Mouse (Mus musculus) hematopoietic stem cell, adult 5-6 weeks (primary cell): Measurements from ENCODE around the gene Apbb2. TPM values are rescaled to one million over a fixed set of nuclear protein-coding genes. Genes with fewer than 3 reads are reported as not detected.

Source experiments
- ATAC-seq, 2 experiments: fragments of 125-278 bp in 1 of 2; replicated peaks in 1 of 2; 2 replicates each; pipeline ENCODE4 v1.8.0; 2016 to 2017; ENCODE audit warnings: inconsistent platforms in 2 of 2, mild to moderate bottlenecking in 2 of 2, moderate number of reproducible peaks in 2 of 2, low read depth in 1 of 2, moderate TSS enrichment in 1 of 2; ENCODE audit not compliant: low FRiP score in 2 of 2, poor library complexity in 2 of 2, severe bottlenecking in 2 of 2, insufficient read depth in 1 of 2, low TSS enrichment in 1 of 2
- total RNA-seq: library from RNA; stranded (forward); fragments of 172-1452, 232-1000 nt; gene quantifications from 2 replicates; pipeline ENCODE4 v1.2.3, GENCODE M21; 2017

Gene Apbb2
- total RNA-seq, 1 experiment from 2014 or later: 5.2 TPM

DNA sequence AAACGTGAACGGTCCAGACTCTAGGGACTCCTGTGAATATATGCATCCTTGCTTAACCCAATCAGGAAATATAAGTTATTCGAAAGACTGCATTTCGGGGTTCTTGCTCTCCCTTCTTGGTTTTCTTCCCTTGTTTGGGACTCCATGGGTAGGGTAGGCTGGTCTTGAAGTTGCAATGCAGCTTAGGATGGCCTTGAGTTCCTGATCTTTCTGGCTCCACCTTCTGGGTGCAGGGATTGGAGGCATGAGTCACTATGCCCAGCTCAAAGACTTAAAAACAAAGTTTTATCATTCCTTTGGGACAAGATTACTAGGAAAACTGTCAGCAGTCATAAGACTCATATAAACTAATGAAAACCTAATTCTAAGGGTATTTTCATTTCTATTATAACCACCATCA is 195.1 kb downstream of the Apbb2 start:
- no peak for ATAC-seq

DNA sequence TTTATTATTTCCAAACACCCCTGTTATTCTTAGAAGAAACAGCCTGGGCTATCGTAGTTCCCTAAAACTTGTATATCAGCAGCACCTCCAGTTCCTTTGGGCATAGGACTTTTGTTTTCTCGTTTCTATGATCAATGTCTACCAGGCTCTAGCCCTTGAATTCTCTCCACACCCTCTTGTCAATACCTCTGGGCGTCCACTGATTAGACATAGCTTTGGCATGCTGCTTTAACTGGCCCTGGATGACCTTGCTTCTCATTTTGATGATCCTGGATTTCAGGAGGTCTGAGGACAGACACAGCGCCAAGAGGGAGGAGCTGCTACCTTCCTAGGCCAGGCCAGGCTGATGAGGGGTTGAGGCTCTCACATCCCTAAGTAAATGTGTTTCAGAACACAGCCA is 196.6 kb downstream of the Apbb2 start:
- no peak for ATAC-seq

DNA sequence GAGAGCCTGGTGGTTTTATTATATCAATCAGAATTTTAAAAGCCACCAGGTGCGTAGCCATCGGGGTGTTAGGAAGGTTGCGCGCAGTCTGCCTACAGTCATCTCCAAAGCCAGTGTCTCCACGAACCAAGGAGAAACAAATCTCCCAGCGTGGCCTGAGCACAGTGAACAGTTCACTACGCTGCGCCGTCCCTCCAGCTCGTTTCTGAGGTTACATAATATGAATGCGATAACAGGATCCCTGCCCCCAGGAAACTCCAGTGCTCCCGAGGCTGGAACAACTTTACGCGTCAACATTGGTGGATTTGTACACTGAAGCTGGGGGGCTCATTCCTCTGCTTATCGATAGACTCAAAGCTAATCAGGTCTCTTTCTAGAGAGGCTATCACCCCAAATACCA is 197.4 kb downstream of the Apbb2 start:
- no peak for ATAC-seq

DNA sequence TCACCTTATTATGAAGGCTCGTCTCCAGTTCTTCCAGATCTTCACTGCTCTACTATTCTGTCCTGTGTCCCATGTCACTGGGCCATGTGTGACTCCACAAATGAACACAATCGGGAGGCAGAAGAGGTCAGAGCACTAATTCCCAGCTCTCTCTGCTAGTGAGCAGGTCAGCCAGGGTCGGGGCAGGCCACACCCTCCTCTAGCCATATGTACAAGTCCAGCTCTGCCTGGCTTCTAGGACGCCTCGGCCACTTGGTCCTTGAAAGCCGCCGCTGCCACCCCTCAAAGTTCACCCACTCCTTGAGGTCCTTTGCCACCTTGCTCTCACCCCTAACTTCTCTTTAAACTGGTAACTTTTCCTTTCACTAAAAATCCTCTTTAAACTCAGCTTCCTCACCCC is 198.6 kb downstream of the Apbb2 start:
- no peak for ATAC-seq

DNA sequence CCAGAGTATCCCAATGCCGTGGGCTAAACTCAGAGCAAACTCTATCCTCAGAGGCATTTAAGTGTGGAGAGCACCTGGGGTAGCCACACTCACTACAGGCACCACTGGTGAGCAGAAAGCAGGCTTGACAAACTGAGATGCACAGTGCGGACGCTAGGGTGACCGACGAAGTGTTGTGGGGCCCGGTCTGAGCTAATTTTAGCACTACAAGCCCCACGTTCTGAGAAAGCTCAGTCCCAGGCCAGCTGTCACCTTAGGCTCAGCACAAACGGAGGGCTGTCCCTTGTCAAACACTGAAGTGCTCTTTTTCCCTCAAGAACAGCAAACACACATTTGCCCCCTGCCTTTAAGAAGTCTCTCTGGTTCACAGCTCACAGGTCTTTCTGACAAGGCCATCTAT is 201.3 kb downstream of the Apbb2 start:
- no peak for ATAC-seq

DNA sequence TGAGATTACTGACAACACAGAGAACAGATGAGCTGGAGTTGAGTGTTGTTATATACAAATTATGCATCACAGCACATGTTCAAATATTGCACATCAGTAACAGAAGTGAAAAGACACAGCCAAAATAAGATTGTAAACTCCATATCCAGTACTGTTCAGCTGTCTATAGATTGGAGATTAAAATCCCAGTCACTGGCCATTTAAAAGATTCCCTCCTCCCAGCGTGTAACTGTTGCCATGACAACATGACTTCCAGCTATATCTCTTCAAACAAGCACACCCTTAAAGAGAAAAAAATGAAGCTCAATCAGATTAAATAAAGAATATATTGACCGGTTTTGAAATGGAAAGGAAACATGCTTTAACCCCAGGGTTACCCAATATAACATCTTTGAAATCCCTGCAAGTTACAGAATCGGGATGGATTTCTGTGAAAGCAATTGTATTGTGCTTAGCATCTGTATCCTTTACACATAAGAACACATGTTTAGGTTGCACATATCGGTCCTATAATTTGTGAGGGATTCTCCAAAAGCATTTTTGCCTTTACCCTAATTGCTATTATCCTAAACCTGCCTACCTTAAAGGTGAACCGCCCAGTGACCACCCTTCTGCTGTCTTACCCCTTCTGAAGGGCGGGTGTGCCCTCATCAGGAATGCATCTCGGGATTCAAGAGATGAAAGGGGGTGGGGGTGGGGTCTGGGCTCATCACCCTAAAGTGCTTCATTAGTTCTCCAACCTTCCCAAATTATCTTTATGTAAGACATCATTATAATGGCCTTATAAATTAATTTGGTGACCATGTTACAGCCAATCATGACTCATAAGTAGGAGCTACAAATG is 202.7 kb downstream of the Apbb2 start:
- ATAC-seq: no peak

DNA sequence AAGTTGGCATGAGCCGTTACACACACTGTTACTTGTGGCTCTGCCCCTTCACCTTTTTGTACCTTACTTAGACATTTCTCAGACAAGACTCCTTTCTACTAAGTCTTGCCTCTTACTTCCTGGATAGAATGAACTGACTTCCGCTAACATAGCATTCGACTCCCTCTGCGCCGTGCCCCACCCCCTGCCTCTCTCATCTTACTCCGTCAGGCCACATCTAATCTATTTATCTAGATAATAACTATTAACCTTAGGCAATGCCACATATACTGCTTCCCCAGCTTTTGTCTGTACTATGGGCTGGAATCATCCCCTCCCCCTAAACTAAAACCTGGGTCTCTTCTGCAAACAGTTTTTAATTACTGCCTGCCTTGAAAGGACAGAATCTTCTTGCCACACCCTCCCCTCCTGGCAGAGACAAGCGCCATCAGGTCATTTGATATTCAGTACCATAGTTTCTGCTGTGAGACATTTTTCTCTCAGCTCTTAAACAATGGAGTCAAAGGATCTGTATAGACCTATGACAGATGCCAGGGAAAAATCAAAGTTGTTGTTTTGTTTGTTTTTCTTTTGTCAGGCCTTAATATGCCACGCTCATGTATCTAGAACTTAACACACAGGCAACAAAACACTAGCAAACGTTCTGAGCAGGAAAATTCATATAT is 203.4 kb downstream of the Apbb2 start:
- ATAC-seq: no peak

DNA sequence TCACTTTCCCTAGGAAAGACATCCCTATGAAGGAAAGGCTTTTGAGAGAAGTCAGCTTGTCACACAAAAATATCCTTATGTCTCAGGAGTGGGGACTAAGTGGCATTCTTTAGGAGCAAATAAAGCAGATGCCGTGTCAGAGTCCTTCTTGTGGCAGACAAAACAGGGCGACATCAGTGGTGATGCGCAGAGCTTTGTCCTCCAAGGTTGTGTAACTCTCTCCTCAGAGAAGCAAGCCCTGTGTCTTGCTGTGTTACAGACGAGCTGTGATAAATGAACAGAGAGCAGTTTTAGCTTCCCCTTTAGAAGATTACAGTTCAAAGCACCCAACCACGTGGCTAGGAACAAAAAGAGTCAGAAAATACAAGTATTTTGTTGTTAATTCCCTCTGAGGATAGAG is 205.2 kb downstream of the Apbb2 start:
- ATAC-seq: no peak

DNA sequence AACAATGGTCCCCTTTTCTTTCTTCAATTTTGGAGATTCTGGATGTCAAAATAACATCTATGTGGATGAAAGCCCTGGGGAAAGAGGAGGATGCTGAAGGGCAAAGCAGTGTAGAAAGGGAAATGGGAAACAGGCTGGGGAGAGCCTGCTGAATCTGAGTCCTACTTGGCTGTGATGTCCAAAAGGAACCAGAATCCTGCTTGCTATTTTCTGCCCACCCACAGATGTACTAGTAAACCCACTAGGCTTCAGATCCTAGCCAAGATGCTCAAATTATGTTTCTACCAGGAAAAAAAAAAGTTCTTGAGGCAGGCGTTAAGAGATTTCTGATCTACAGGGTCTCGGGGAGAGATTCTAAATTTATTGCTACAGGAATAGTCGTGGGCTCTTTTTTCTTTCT is 205.8 kb downstream of the Apbb2 start:
- ATAC-seq: no peak

DNA sequence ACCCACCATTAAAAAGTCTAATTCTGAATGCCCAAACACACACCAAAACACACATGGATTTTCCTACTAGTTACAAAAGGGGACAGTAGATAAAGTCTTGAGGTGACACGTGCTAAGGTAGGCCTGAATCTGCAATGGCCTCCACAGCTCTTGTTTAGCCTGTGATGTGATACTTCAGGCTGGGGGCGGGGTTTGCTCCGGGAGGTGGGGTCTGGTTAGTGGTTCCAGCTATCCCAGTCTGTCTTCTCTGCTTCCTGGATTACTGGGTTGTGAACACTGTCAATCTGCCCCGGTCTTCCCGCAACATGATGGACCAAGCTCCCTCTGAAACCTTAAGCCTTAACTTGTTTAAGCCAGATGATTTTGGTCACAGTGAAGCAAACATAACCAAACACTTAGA is 210.0 kb downstream of the Apbb2 start:
- no peak for ATAC-seq

DNA sequence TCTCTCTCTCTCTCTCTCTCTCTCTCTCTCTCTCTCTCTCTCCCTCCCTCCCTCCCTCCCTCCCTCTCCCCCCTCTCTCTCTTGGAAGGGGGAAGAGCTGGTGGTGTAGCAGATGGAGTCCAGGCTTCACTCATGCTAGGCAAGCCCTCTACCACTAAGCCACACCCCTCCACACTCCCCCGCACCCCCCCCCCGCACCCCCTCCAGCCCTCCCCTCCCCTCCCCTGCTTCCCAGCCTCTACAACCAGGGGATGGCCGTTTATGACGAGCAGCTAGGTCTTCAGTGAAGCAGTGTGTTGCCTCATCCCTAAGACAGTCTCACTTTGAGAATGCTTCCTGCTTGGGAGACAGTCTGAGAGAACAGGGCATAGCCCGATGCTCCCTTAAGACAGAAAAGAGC is 210.6 kb downstream of the Apbb2 start:
- ATAC-seq: no peak

DNA sequence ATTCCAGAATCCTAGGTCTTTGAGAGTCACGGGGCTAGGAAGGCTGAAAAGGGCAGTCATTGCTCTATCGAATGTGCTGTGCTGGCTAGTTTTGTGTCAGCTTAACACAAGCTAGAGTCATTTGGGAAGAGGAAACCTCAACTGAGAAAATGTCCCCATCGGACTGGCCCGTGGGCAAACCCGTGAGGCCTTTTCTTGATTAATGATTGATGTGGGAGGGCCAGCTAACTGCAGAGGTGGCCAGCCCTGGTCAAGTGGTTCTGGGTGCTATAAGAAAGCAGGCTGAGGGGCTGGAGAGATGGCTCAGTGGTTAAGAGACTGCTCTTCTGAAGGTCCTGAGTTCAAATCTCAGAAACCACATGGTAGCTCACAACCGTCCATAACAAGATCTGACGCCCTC is 212.2 kb downstream of the Apbb2 start:
- ATAC-seq: no peak

DNA sequence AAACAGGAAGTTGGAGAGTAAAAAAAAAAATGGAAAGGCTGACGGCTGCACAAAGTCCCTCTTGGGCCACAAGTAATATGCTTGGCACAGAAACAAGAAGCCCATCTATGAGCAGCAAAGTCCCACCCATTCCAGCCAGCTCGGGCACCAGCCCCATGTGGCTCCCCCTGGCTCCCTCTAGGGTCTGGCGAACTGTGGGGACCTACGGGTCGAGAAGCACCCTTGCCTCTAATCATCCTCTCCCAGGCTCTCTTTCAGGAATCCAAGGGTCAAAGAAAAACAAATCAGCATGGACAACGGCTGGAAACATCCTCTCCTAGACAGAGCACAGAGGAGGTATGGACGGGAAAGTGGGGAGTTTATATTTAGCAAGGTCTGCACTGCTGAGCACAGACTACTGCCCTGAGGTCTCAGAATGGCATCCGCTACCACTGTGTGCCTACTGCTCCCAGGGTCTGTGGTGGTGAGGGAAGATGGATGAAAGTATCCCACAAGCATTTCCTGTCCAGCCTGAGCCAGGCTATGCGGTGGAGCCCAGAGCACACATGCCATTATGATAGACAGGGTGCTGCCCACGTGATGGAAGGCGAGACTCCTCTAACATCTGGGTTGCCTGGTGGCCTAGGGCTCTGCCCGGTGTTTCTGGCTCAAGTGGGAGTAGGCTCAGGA is 212.7 kb downstream of the Apbb2 start:
- peak in 1 of 2 experiments; percentile 64; a peak in 2 of 4 replicates for ATAC-seq

DNA sequence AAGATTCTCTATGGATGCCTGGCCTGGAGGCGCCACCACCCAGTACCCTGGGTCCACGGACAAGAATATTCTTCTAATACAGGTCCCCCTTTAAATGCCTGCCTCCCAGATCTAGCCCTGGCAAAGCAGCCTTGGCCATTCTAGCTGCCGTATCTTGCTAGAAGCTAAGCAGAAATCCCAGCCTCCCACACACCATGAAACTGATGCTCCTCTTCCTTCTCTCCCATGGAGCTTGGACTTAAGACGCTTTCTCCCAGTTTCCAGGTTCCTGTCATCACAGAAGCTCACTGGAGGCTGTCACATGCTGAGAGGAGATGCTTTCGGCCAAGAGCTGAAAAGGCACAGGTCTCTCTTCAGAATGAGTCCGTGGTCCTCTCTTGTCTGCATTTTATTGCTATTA is 213.3 kb downstream of the Apbb2 start:
- ATAC-seq: no peak

DNA sequence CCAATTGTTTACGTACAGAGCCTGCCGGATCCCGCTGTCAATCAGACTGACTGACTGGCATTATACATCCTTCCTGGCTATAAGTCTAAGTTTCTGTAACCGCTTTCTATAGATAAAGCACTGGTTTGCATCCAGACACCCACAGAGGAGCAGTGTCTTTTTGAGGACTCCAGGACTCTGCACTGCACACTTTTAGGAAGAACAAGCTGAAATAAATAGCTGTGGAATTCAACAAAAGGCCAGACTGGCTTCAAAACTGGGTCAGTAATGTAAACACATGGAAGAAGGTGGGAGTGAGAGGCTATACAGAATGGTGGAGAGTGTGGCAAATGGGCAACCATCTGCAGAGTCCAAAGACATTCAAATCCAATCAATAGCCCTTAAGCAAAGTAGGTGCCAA is 218.0 kb downstream of the Apbb2 start:
- no peak for ATAC-seq

DNA sequence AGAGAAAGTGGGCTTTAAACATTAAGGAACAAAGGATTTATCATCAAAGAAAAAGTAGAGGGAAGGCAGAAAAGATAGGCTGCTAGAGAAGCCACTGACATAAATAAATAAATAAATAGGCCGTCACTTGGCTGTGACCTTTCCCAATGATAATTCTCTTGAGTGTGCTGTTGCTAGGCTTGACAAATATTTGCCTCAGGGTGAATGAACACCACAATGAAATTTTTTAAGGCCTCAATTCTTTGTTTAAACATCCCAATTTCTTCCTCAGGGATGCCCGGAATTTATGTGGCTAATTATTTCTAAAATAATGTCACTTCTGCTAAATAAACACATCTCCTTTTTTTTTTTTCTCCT is 219.3 kb downstream of the Apbb2 start:
- ATAC-seq: no peak

DNA sequence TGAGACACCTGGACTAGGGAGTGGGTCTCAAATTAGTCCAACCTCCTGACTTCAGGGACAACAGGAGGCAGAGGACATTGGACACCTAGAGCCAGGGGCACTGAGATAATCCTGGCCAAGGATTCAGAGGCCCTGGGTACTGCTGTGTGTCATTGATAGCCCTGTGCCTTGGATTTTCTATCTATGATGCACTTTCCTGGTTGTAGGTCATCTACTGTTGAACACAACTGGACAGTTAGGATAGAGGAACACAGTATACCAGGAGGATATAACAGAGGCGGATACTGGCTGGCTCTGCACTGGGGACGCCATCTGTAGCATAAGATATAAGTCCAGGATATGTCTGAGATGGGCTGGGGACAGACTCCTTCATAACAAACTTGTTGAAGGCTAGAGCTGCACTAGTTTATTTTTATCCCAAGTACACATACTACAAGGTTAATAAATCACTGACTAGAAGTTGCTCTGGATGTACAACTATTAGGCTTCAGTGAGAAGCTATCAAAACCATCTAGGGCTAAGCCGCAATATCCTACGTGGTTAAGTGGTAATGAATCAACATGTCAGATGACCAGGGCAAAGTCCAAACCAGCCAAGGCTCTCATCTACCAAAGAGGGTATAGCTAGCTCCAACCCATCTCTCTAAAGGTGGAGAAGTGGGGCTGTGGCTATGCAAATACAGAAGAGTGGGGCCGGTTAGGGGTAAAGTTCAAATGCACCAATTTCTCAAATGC is 219.9 kb downstream of the Apbb2 start:
- ATAC-seq: no peak
